Mouse (Mus musculus): ENCODE measurements around the gene B3gnt3. TPM values are rescaled to one million over a fixed set of nuclear protein-coding genes. Genes with fewer than 3 reads are reported as not detected.

B3gnt3 gene
- polyA plus RNA-seq, 1 experiment from 2014 or later, result 3.0 TPM

DNA sequence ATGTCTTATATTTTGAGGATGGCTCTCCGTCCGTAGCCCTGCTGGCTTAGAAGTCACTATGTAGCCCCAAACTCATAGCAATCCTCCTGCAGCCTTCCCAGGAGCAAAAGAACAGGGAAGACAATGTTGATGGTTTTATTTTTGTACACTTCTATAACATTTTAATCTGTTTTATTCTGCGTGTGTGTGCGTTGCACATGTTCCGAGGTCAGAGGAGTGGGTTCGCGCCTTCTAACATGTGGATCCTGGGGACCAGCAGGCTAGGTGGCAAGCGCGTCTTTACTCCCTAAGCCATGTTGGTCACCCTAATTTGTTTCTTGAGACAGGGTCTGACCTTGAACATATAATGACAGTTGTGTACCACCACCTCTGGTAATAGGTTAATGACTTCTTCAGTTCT, 24.8 kb downstream of the B3gnt3 start:
- peak overlapping the region; percentile 84 for H3K9ac ChIP-seq (replicated peaks)
- H3K9me3 ChIP-seq (ENCODE audit: low read length), result no peaks in the 10 kb centered on the region
- peak overlapping the region; percentile 93 for H3K4me2 ChIP-seq (ENCODE audit: low read depth, low read length)
- DNase-seq (no peak), ATAC-seq (no peak)
- H3K27ac ChIP-seq (ENCODE audit: low read depth), result peak overlapping the region; percentile 89
- peak overlapping the region; percentile 81 for H3K4me3 ChIP-seq (ENCODE audit: low read depth, low read length)
- H3K4me1 ChIP-seq (ENCODE audit: insufficient read depth), result peaks cover 23% of the 10 kb centered on the region
- WGBS (ENCODE audit: insufficient replicate concordance), result 37% methylated on average over 9 of the region's 9 CpGs
- no peaks in the 10 kb centered on the region for H3K36me3 ChIP-seq (replicated peaks; ENCODE audit: insufficient read depth, low read length)
- H3K27me3 ChIP-seq (ENCODE audit: insufficient read depth, low read length), result 0 out of 2 replicates have a peak, but pooled peaks cover 5% of the 10 kb centered on the region
- TF ChIP-seq CTCF (IDR thresholded peaks at IDR 0.05; ENCODE audit: low read depth), result no peak
- TF ChIP-seq EP300 (IDR thresholded peaks at IDR 0.05; ENCODE audit: low read depth), result no peak

DNA sequence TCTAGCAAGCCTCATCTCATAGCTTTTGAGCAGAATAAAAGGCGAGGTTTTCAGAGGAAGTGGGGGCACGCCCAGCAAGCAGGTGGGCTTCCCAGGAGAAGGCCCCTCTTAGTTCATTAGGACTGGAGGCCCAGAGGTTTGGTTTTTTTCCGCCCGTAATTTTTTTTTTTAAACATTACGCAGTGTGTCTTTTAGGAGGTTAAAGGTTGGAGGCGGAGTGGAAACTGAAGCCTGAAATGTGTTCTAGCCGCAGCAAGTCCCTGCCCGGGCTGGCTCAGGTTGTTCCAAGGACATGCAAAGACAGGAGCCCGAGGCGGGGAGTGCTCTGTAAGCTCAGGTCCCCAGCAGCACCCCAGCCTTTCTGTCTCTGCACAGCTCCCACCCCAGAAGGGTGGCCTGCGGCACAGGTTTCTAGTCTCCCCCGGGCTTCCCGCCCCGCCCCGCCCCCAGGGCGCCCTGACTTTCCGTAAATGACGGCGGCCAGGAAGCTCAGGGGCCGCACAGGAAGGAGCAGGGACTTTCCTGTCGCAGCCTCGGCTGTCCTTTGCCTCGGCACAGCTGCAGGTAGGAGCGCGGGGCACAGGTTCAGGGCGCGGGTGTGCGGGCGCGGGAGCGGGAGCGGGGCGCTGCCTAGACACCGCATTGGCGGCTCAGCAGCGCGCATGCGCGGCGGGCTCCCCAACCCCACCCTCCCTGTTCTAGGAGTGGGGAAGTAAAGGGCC, 25.4 kb downstream of the B3gnt3 start, which contains the start of gene Jak3:
Gene Jak3 (plus strand): TSS at position 277 of the 722 bp plus-strand sequence.
- Histone ChIP-seq H3K4me3 (ENCODE audit: low read depth, low read length) (peak within 1 kb of the TSS; percentile 81), H3K4me2 (ENCODE audit: low read depth, low read length) (peak within 1 kb of the TSS; percentile 93), H3K27ac (ENCODE audit: low read depth) (peak within 1 kb of the TSS; percentile 89), H3K9me3 (ENCODE audit: low read length) (no peaks in the 10 kb centered on the region), H3K4me1 (ENCODE audit: insufficient read depth) (peaks cover 27% of the 10 kb centered on the region), H3K9ac (replicated peaks) (peak within 1 kb of the TSS; percentile 84), H3K27me3 (ENCODE audit: insufficient read depth, low read length) (0 out of 2 replicates have a peak, but pooled peaks cover 6% of the 10 kb centered on the region), H3K36me3 (replicated peaks; ENCODE audit: insufficient read depth, low read length) (no peaks in the 10 kb centered on the region)
- DNase-seq, result peak; percentile 81
- WGBS (ENCODE audit: insufficient replicate concordance), result 2% methylated on average over 35 of the region's 40 CpGs
- TF ChIP-seq EP300 (IDR thresholded peaks at IDR 0.05; ENCODE audit: low read depth), result no peak
- TF ChIP-seq CTCF (IDR thresholded peaks at IDR 0.05; ENCODE audit: low read depth), result no peak
- peak; percentile 65 for ATAC-seq

DNA sequence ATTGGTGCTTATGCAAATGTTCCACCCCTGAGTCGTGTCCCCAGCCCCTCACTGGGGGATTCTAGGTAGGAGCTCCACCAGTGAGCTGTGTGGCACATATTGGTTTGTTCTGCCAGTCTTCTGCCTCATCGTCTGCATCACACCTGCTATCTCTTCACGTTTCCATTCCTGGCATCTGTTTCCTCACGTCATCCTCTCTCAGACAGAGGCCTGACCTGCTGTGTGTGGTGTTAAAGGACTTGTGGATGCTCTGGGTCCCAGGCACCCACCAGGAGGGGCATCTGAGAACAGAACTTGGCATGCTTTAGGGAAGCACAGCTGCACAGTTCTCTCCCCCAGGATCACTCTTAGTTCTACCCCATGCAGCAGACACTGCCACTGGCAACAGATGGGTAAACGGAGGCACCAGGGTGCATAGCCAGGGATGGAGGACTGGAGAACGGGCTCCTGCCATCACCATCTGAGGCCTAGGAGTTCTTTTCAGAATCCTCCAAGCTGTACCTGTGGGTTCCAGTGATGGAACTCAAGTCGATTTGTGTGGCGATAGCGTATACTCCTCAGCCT, 26.1 kb downstream of the B3gnt3 start:
- Histone ChIP-seq H3K27ac (ENCODE audit: low read depth) (peak overlapping the region; percentile 89), H3K4me3 (ENCODE audit: low read depth, low read length) (peak overlapping the region; percentile 81; the same call in 1 of the 2 replicates), H3K9me3 (ENCODE audit: low read length) (no peaks in the 10 kb centered on the region), H3K27me3 (ENCODE audit: insufficient read depth, low read length) (peaks cover 9% of the 10 kb centered on the region; the same call in 1 of the 2 replicates), H3K9ac (replicated peaks) (peak overlapping the region; percentile 84), H3K4me1 (ENCODE audit: insufficient read depth) (peaks cover 33% of the 10 kb centered on the region), H3K4me2 (ENCODE audit: low read depth, low read length) (peak overlapping the region; percentile 93), H3K36me3 (replicated peaks; ENCODE audit: insufficient read depth, low read length) (no peaks in the 10 kb centered on the region)
- WGBS (ENCODE audit: insufficient replicate concordance), result 44% methylated on average over 9 of the region's 9 CpGs
- no peak for TF ChIP-seq EP300 (IDR thresholded peaks at IDR 0.05; ENCODE audit: low read depth)
- TF ChIP-seq CTCF (IDR thresholded peaks at IDR 0.05; ENCODE audit: low read depth), result no peak
- ATAC-seq (no peak), DNase-seq (no peak)

DNA sequence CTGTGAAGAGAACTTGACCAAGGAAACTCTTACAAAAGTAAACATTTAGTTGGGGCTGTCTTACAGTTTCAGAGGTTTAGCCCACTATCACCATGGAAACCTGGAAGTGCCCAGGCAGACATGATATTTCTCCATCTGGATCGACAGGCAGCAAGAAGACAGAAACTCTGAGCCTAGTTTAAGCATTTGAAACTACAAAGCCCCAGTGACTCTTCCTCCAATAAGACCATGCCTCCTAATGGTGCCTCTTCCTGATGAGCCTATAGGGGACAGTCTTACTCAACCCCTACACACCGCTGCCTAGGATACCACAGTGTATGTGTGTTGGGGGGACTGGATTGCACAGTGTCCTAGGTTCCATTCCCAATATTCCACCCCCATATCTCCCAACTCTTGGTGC, 27.5 kb downstream of the B3gnt3 start:
- H3K4me1 ChIP-seq (ENCODE audit: insufficient read depth), result peaks cover 33% of the 10 kb centered on the region
- H3K4me2 ChIP-seq (ENCODE audit: low read depth, low read length), result no peak overlapping the region
- DNase-seq (no peak), ATAC-seq (no peak)
- H3K9ac ChIP-seq (replicated peaks), result no peak overlapping the region
- no peaks in the 10 kb centered on the region for H3K36me3 ChIP-seq (replicated peaks; ENCODE audit: insufficient read depth, low read length)
- peaks cover 18% of the 10 kb centered on the region; the same call in 1 of the 2 replicates for H3K27me3 ChIP-seq (ENCODE audit: insufficient read depth, low read length)
- no peak overlapping the region for H3K4me3 ChIP-seq (ENCODE audit: low read depth, low read length)
- TF ChIP-seq EP300 (IDR thresholded peaks at IDR 0.05; ENCODE audit: low read depth), result no peak
- TF ChIP-seq CTCF (IDR thresholded peaks at IDR 0.05; ENCODE audit: low read depth), result no peak
- H3K27ac ChIP-seq (ENCODE audit: low read depth), result no peak overlapping the region
- H3K9me3 ChIP-seq (ENCODE audit: low read length), result no peaks in the 10 kb centered on the region
- WGBS (ENCODE audit: insufficient replicate concordance), result 45% methylated on average over 2 of the region's 2 CpGs

DNA sequence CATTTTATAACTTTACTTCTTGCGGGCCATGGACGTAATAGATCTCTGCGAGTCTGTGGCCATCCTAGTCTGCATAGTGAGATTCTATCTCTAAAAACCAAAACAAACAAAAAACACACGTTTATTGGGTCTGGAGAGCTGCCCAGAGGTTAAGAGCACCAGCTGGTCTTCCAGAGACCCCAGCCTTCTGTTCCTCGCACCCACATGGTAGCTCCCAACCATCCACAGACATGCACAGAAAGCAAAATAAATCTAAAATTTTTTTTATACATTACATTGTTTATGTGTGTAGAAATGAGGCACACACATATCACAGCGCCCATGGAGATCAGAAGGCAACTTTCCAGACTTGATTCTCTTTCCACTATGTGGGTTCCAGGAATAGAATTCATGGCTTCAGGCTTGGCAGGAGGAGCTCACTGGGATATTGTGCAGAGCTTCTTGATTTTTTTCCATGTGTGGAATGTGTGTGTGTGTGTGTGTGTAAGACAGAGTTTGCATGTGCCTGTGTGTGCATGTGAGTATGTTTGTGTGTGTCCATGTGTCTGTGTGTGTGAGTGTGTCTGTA, 29.3 kb downstream of the B3gnt3 start:
- Histone ChIP-seq H3K4me1 (ENCODE audit: insufficient read depth) (peaks cover 32% of the 10 kb centered on the region), H3K4me2 (ENCODE audit: low read depth, low read length) (peak overlapping the region; percentile 98), H3K36me3 (replicated peaks; ENCODE audit: insufficient read depth, low read length) (no peaks in the 10 kb centered on the region), H3K9me3 (ENCODE audit: low read length) (no peaks in the 10 kb centered on the region), H3K27me3 (ENCODE audit: insufficient read depth, low read length) (peaks cover 21% of the 10 kb centered on the region; the same call in 1 of the 2 replicates), H3K4me3 (ENCODE audit: low read depth, low read length) (peak overlapping the region; percentile 57), H3K27ac (ENCODE audit: low read depth) (no peak overlapping the region), H3K9ac (replicated peaks) (0 out of 2 replicates have a peak overlapping the region, but pooled peaks have one; percentile 32)
- 65% methylated on average over 6 of the region's 6 CpGs for WGBS (ENCODE audit: insufficient replicate concordance)
- TF ChIP-seq EP300 (IDR thresholded peaks at IDR 0.05; ENCODE audit: low read depth) (no peak), CTCF (IDR thresholded peaks at IDR 0.05; ENCODE audit: low read depth) (no peak)
- ATAC-seq, result no peak
- DNase-seq, result no peak

DNA sequence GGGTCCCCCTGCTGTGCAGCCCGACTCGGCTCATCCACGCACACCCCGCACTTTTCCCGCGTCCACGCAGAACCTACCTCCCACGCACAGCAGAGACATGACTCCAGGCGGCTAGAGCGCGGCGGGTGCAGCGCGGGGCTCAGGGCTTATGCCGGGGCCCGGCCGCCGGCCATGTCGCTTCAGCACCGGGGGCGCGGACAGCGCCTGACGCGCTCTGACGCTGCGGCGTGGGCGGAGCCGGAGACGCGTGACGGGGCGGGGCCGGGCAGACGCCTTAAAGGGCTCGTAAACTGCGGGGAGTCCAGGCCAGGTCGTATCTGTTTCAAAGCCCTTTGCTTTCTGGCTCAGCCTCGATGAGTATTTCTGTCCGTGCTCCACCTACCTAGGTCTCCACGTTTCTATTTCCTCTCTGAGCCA, 30.0 kb downstream of the B3gnt3 start, which contains the start of gene Unc13a:
Gene Unc13a (minus strand): TSS at position 209 of the 417 bp plus-strand sequence.
- peak within 1 kb of the TSS; percentile 98 for H3K4me2 ChIP-seq (ENCODE audit: low read depth, low read length)
- no peak within 1 kb of the TSS for H3K27ac ChIP-seq (ENCODE audit: low read depth)
- peak; percentile 92 for DNase-seq
- peak; percentile 63 for ATAC-seq
- H3K9ac ChIP-seq (replicated peaks), result 0 out of 2 replicates have a peak within 1 kb of the TSS, but pooled peaks have one; percentile 32
- TF ChIP-seq EP300 (IDR thresholded peaks at IDR 0.05; ENCODE audit: low read depth) (no peak), CTCF (IDR thresholded peaks at IDR 0.05; ENCODE audit: low read depth) (no peak)
- H3K4me3 ChIP-seq (ENCODE audit: low read depth, low read length), result peak within 1 kb of the TSS; percentile 57
- H3K9me3 ChIP-seq (ENCODE audit: low read length), result no peaks in the 10 kb centered on the region
- peaks cover 28% of the 10 kb centered on the region for H3K4me1 ChIP-seq (ENCODE audit: insufficient read depth)
- H3K36me3 ChIP-seq (replicated peaks; ENCODE audit: insufficient read depth, low read length), result no peaks in the 10 kb centered on the region
- H3K27me3 ChIP-seq (ENCODE audit: insufficient read depth, low read length), result peaks cover 21% of the 10 kb centered on the region; the same call in 1 of the 2 replicates
- WGBS (ENCODE audit: insufficient replicate concordance), result under 1% methylated on average over 42 of the region's 42 CpGs

Measured in liver, postnatal 0 days (tissue).